Mouse (Mus musculus): ENCODE results near the gene D6Wsu163e. TPM values are rescaled to one million over a fixed set of nuclear protein-coding genes. Genes with fewer than 3 reads are reported as not detected.

The D6Wsu163e gene
- polyA plus RNA-seq (2016; fragmentation: Nextera tagmentation; extraction: Ambion mirVana), result 15.5 and 16.0 TPM in 2 replicates

- Histone ChIP-seq H3K27me3 (no peaks in the 10 kb centered on the region), H3K4me3 (peak within 1 kb of the TSS; percentile 75), H3K9ac (peak within 1 kb of the TSS; percentile 69), H3K27ac (0 out of 2 replicates have a peak within 1 kb of the TSS, but pooled peaks have one; percentile 18), H3K9me3 (no peaks in the 10 kb centered on the region), H3K36me3 (peaks cover 3% of the 10 kb centered on the region; the same call in 1 of the 2 replicates), H3K4me1 (peaks cover 27% of the 10 kb centered on the region), H3K4me2 (replicated peaks) (peak within 1 kb of the TSS; percentile 90)
- under 1% methylated on average over 33 of the region's 33 CpGs for WGBS
- ATAC-seq (ENCODE audit: insufficient number of reproducible peaks, insufficient read depth, low FRiP score, low TSS enrichment), result peak; percentile 97
Observed at GRCm38 (mm10) chr6:126939487-126940171, at the start of gene D6Wsu163e, which contains the start of gene Rad51ap1. Gene D6Wsu163e, plus strand, starts transcription at chr6:126939962. Gene Rad51ap1, minus strand, starts transcription at chr6:126939587.

- Histone ChIP-seq H3K27me3 (no peaks in the 10 kb centered on the region), H3K9me3 (no peaks in the 10 kb centered on the region), H3K9ac (no peak overlapping the region), H3K36me3 (no peaks in the 10 kb centered on the region), H3K4me1 (no peaks in the 10 kb centered on the region), H3K4me3 (no peak overlapping the region), H3K27ac (no peak overlapping the region), H3K4me2 (replicated peaks) (no peak overlapping the region)
- ATAC-seq (ENCODE audit: insufficient number of reproducible peaks, insufficient read depth, low FRiP score, low TSS enrichment), result no peak
- 59% methylated on average over 5 of the region's 5 CpGs for WGBS
Observed at GRCm38 (mm10) chr6:126907378-126907777, 32.4 kb upstream of the D6Wsu163e start.

- Histone ChIP-seq H3K9ac (no peak overlapping the region), H3K36me3 (no peaks in the 10 kb centered on the region), H3K4me2 (replicated peaks) (no peak overlapping the region), H3K27me3 (no peaks in the 10 kb centered on the region), H3K27ac (no peak overlapping the region), H3K4me3 (no peak overlapping the region), H3K9me3 (no peaks in the 10 kb centered on the region), H3K4me1 (no peaks in the 10 kb centered on the region)
- ATAC-seq (ENCODE audit: insufficient number of reproducible peaks, insufficient read depth, low FRiP score, low TSS enrichment), result no peak
- 53% methylated on average over 3 of the region's 3 CpGs for WGBS
Observed at GRCm38 (mm10) chr6:126907876-126908275, 31.9 kb upstream of the D6Wsu163e start.

GRCm38 (mm10) chr6:126910727-126911126 lies 29.0 kb upstream of the D6Wsu163e start:
- no peaks in the 10 kb centered on the region for H3K9me3 ChIP-seq
- H3K27ac ChIP-seq, result no peak overlapping the region
- no peaks in the 10 kb centered on the region for H3K4me1 ChIP-seq
- ATAC-seq (ENCODE audit: insufficient number of reproducible peaks, insufficient read depth, low FRiP score, low TSS enrichment), result no peak
- H3K9ac ChIP-seq, result no peak overlapping the region
- no peak overlapping the region for H3K4me2 ChIP-seq (replicated peaks)
- H3K27me3 ChIP-seq, result no peaks in the 10 kb centered on the region
- no peaks in the 10 kb centered on the region for H3K36me3 ChIP-seq
- 73% methylated on average over 4 of the region's 4 CpGs for WGBS
- no peak overlapping the region for H3K4me3 ChIP-seq

- H3K9ac ChIP-seq, result no peak overlapping the region
- no peaks in the 10 kb centered on the region for H3K27me3 ChIP-seq
- H3K4me1 ChIP-seq, result no peaks in the 10 kb centered on the region
- 76% methylated on average over 5 of the region's 5 CpGs for WGBS
- H3K9me3 ChIP-seq, result no peaks in the 10 kb centered on the region
- no peak overlapping the region for H3K4me3 ChIP-seq
- no peaks in the 10 kb centered on the region for H3K36me3 ChIP-seq
- H3K27ac ChIP-seq, result no peak overlapping the region
- H3K4me2 ChIP-seq (replicated peaks), result no peak overlapping the region
- no peak for ATAC-seq (ENCODE audit: insufficient number of reproducible peaks, insufficient read depth, low FRiP score, low TSS enrichment)
Observed at GRCm38 (mm10) chr6:126914928-126915327, 24.8 kb upstream of the D6Wsu163e start.

GRCm38 (mm10) chr6:126921111-126921881 lies 18.5 kb upstream of the D6Wsu163e start, which contains the start of gene Dyrk4:
Gene Dyrk4, minus strand, starts transcription at chr6:126921839.
- WGBS, result 14% methylated on average over 21 of the region's 21 CpGs
- Histone ChIP-seq H3K4me3 (no peak within 1 kb of the TSS), H3K9ac (no peak within 1 kb of the TSS), H3K27ac (no peak within 1 kb of the TSS), H3K27me3 (no peaks in the 10 kb centered on the region), H3K4me2 (replicated peaks) (peak within 1 kb of the TSS; percentile 35), H3K4me1 (no peaks in the 10 kb centered on the region), H3K9me3 (no peaks in the 10 kb centered on the region), H3K36me3 (peaks cover 36% of the 10 kb centered on the region)
- ATAC-seq (ENCODE audit: insufficient number of reproducible peaks, insufficient read depth, low FRiP score, low TSS enrichment), result no peak

GRCm38 (mm10) chr6:126932896-126933295 lies 6.9 kb upstream of the D6Wsu163e start:
- Histone ChIP-seq H3K9me3 (no peaks in the 10 kb centered on the region), H3K27ac (no peak overlapping the region), H3K4me2 (replicated peaks) (no peak overlapping the region), H3K4me3 (no peak overlapping the region), H3K9ac (no peak overlapping the region), H3K36me3 (peaks cover 36% of the 10 kb centered on the region), H3K4me1 (peaks cover 7% of the 10 kb centered on the region; the same call in 1 of the 2 replicates), H3K27me3 (no peaks in the 10 kb centered on the region)
- ATAC-seq (ENCODE audit: insufficient number of reproducible peaks, insufficient read depth, low FRiP score, low TSS enrichment), result no peak
- WGBS, result 82% methylated on average over 2 of the region's 2 CpGs

GRCm38 (mm10) chr6:126938047-126938446 lies 1.7 kb upstream of the D6Wsu163e start:
- Histone ChIP-seq H3K9me3 (no peaks in the 10 kb centered on the region), H3K36me3 (peaks cover 13% of the 10 kb centered on the region), H3K4me3 (peak overlapping the region; percentile 75), H3K4me1 (peaks cover 27% of the 10 kb centered on the region), H3K9ac (no peak overlapping the region), H3K27me3 (no peaks in the 10 kb centered on the region), H3K27ac (no peak overlapping the region), H3K4me2 (replicated peaks) (peak overlapping the region; percentile 90)
- WGBS, result 92% methylated on average over 2 of the region's 2 CpGs
- no peak for ATAC-seq (ENCODE audit: insufficient number of reproducible peaks, insufficient read depth, low FRiP score, low TSS enrichment)

GRCm38 (mm10) chr6:126938853-126939486 lies 792 bp upstream of the D6Wsu163e start:
- Histone ChIP-seq H3K9ac (peak overlapping the region; percentile 69), H3K27me3 (no peaks in the 10 kb centered on the region), H3K4me1 (peaks cover 27% of the 10 kb centered on the region), H3K27ac (0 out of 2 replicates have a peak overlapping the region, but pooled peaks have one; percentile 18), H3K4me2 (replicated peaks) (peak overlapping the region; percentile 90), H3K4me3 (peak overlapping the region; percentile 75), H3K36me3 (peaks cover 9% of the 10 kb centered on the region; the same call in 1 of the 2 replicates), H3K9me3 (no peaks in the 10 kb centered on the region)
- under 1% methylated on average over 31 of the region's 31 CpGs for WGBS
- ATAC-seq (ENCODE audit: insufficient number of reproducible peaks, insufficient read depth, low FRiP score, low TSS enrichment), result peak; percentile 50

GRCm38 (mm10) chr6:126940451-126940850 lies 689 bp downstream of the D6Wsu163e start:
- no peaks in the 10 kb centered on the region for H3K27me3 ChIP-seq
- ATAC-seq (ENCODE audit: insufficient number of reproducible peaks, insufficient read depth, low FRiP score, low TSS enrichment), result no peak
- H3K27ac ChIP-seq, result no peak overlapping the region
- H3K4me2 ChIP-seq (replicated peaks), result peak overlapping the region; percentile 90
- H3K9ac ChIP-seq, result peak overlapping the region; percentile 32
- H3K4me3 ChIP-seq, result peak overlapping the region; percentile 75
- WGBS, result 4% methylated on average over 5 of the region's 5 CpGs
- peaks cover 7% of the 10 kb centered on the region; the same call in 1 of the 2 replicates for H3K36me3 ChIP-seq
- no peaks in the 10 kb centered on the region for H3K9me3 ChIP-seq
- H3K4me1 ChIP-seq, result peaks cover 27% of the 10 kb centered on the region

- H3K4me1 ChIP-seq, result no peaks in the 10 kb centered on the region
- H3K4me2 ChIP-seq (replicated peaks), result no peak overlapping the region
- H3K36me3 ChIP-seq, result peaks cover 21% of the 10 kb centered on the region
- H3K27me3 ChIP-seq, result no peaks in the 10 kb centered on the region
- no peak overlapping the region for H3K9ac ChIP-seq
- 88% methylated on average over 4 of the region's 4 CpGs for WGBS
- H3K27ac ChIP-seq, result no peak overlapping the region
- no peak overlapping the region for H3K4me3 ChIP-seq
- ATAC-seq (ENCODE audit: insufficient number of reproducible peaks, insufficient read depth, low FRiP score, low TSS enrichment), result no peak
- no peaks in the 10 kb centered on the region for H3K9me3 ChIP-seq
Observed at GRCm38 (mm10) chr6:126948336-126948735, 8.6 kb downstream of the D6Wsu163e start.
